Mouse (Mus musculus) hindlimb bud, embryonic 11.5 days (tissue): ENCODE results near the gene Brca2.

Experiments used
- DNase-seq: peaks from one replicate; pipeline ENCODE4 v3.0.0-alpha.2; 2012; ENCODE audit warnings: low read depth, low spot score; ENCODE audit errors: extremely low spot score

Brca2 gene

DNA sequence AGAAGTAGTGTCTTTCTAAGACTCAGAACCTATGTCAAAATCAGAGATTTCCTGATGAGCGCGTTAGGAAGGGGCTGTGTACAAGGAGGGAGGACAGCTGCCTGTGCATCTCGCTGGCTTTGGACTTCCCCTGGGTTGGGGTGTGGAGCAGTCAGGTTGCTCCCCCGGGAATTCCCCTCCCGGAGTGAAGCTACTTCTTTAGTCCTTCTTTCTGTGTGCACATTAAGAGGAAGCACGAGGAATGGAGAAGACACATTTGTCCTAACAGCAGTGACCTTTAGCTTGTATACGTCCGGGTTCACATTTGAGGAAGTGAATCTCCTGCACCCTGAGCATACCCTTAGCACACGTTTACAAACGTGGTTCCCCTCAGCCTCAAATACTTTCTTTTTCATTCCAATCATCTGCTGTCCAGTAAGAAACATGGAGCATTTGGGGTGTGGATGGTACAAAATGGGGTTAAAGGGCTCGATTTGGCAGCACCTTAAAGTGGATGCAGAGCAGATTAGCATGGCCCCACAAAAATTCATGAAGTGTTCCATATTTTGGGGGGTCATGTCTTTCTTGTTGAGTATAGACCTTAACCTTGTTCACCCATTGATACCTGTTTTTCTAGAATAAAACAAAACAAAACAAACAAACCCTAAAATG is 73.1 kb downstream of the Brca2 start:
- no peak for DNase-seq

DNA sequence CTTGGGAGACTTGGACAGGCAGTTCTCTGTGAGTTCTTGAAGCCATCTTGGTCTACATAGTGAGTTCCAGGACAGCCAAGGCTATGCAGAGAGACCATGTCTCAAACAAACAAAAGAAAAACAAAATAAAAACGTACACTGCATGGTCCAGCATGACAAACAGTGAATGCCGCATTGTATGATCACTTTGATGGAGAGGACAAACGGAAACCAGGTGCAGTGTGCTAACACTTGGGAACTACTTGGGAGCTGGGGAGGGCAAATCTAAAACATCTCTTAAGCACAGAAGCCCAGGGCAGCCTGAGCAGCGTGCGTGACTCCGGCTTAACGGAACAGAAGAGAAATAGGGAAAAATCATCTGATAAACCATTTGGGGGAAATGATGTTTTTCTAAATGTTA is 74.7 kb downstream of the Brca2 start, which contains the start of gene N4bp2l1:
Gene N4bp2l1 (minus strand): TSS at position 101 of the 400 bp plus-strand sequence.
- DNase-seq: no peak

GRCm38 (mm10) chr5:150598202-150599119 is 76.0 kb downstream of the Brca2 start:
- no peak for DNase-seq

DNA sequence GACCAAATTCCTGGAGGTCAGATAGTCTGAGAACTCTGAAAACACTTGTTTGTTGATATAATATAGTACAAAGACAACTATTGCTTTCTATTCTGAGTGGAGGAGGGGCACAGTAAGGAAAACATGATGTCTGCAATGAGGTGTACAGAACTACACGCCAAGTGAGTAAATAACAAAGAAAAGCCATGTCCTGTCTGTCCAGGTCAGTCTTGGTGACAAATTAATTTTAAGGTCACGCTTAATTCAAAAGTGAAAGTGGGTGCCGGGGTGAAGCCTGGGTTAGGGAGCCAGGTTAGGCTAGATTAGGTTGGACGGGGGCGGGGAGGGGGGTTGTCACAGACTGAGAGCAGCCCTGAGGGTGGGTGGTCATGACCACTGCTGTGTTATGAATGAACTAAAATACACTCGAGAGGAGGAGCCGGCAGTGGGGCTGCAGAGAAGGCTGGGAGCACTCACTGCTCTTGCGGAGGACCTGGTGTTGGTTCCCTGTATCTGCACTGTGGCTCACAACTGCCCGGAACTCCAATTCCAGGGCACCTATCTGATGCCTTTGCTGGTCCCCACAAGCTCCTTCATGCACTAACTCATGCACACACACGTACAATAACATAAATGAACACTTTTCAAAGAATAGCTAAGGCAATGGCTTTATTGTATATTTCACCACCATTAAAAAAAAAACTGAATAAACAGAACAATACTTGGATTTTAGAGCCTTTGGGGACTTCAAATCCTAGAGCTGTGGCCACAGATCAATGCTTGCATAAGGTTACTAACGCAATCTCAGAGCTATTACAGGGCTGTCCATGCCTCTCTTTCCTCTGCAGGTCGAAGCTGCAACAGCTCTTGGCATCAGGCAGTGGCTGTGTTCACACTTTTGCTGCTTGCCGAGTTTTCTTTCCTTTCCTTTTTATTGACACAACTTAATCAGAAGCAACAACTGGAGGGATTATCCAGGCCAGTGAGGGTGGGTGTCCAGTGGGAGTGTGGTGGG is 77.2 kb downstream of the Brca2 start:
- no peak for DNase-seq

GRCm38 (mm10) chr5:150600554-150601440 is 78.4 kb downstream of the Brca2 start:
- DNase-seq: no peak

GRCm38 (mm10) chr5:150601441-150602230 is 79.2 kb downstream of the Brca2 start:
- DNase-seq: no peak

DNA sequence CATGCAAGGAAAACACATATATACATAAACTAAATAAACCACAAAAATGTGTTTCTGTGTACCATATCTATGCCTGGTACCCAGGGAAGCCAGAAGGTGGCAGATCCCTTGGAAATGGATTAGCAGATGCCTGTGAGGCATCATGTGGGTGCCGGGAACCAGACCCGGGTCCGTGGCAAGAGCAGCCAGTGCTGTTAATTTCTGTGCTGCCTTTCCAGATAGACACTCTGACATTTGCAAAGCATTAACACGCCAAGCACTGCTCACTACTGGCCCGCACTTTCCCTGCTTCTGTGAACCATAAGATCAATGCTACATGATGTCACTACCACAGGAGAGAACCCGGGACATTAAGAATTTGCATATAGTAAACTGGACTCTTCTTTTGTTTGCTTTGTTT is 83.7 kb downstream of the Brca2 start:
- DNase-seq: no peak

DNA sequence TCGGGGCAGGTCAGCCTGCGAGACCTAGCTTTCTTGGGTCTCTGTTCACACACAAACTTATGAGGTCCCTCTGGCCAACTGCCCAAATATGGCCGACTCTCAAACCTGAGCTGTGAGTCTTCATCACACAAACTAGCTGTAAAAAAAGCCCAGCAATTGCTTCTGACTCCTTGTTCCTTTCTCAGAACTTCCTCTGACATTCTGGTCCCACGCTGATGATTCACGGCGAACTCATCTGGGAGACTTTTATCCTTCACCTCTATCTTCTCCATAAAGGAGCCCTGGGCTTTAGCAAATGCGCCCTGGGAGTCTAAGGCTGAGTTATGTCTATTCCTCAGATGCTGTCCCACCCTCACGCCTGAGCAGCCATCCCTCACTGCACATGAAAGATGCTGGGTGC is 85.2 kb downstream of the Brca2 start:
- no peak for DNase-seq

DNA sequence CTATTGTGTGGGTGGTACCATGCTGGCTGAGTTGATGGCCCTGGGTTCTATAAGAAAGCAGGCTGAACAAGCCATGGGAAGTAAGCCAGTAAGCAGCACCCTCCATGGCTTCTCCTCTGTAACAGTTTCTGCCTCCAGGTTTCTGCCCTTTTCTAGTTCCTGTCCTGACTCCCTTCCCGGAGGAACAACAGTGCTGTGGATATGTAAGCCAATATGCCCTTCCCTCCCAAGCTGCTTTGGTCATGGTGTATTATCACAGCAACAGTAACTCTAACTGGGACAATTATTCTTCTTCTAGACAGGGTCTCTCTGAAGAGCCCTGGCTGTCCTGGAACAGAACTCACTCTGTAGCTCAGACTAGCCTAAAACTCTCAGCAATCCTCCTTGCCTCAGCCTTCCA is 88.7 kb downstream of the Brca2 start:
- DNase-seq: no peak

DNA sequence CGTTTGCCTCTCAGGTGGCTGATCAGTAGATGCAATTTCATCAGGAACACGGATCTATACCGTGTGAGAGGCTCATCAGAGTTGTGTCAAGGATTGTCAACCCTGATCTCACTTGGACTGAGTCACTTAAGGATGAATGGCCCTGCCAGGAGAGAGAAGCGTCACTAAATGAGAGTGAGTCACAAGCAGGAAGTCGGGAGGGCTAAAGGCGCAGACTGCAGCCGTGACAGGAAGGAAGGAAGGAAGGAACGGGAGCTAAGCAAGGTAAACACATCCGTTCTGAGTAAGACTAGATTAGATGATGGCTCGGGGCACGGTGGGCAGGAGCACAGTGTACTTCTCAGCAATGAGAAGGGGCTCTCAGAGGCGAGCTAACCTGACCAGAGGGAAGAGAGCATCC is 89.3 kb downstream of the Brca2 start:
- DNase-seq: no peak

- DNase-seq: no peak
Measured at GRCm38 (mm10) chr5:150614054-150614453, 91.6 kb downstream of the Brca2 start.

DNA sequence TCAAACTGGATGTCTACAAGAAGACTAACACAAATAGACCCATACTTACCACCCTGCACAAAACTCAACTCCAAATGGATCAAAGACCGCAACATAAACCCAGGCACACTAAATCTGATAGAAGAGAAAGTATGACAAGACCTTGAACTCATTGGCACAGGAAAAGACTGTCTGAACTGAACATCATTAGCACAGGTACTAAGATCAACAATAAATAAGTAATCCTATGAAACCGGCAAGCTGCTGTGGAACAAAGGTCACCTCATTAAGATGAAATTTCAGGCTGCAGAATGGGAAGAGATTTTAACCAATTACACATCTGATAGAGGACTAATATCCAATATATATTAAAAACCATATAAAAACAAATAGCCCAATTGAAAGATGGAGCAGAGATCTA is 93.8 kb downstream of the Brca2 start:
- DNase-seq: no peak

- DNase-seq: no peak
Measured at GRCm38 (mm10) chr5:150616731-150617130, 94.3 kb downstream of the Brca2 start.

GRCm38 (mm10) chr5:150618599-150619355 is 96.3 kb downstream of the Brca2 start:
- DNase-seq: no peak
